Mouse (Mus musculus) macrophage (primary cell): ENCODE measurements around the gene Prrt2. TPM values are rescaled to one million over a fixed set of nuclear protein-coding genes. Genes with fewer than 3 reads are reported as not detected.

Source experiments
- H3K27ac ChIP-seq: fragments of 350-480 bp; formaldehyde crosslinking; 2 replicates; pipeline ENCODE4 v1.9.0; 2021
- H3K36me3 ChIP-seq: fragments of 350-480 bp; formaldehyde crosslinking; 2 replicates; pipeline ENCODE4 v1.9.0; 2021; ENCODE audit errors: inconsistent target
- H3K4me3 ChIP-seq: fragments of 350-480 bp; formaldehyde crosslinking; 2 replicates; pipeline ENCODE4 v1.9.0; 2021; ENCODE audit errors: inconsistent target
- H3K79me2 ChIP-seq: fragments of 350-480 bp; formaldehyde crosslinking; 2 replicates; pipeline ENCODE4 v1.9.0; 2021; ENCODE audit errors: inconsistent target
- WGBS: methylation state at CpG from one replicate; pipeline ENCODE4 v1.1.7; 2026; ENCODE audit warnings: inconsistent platforms; ENCODE audit not compliant: missing documents; 5-methylcytosine and 5-hydroxymethylcytosine counted together
- polyA plus RNA-seq: library from polyadenylated mRNA; stranded (reverse); fragments of 250-400 nt; gene quantifications from 3 replicates; pipeline ENCODE4 v1.2.4, GENCODE M21; 2018; ENCODE audit warnings: inconsistent platforms

Gene Prrt2
- polyA plus RNA-seq, 1 experiment from 2014 or later = not detected

- peaks cover 30% of the 10 kb centered on the region for H3K36me3 ChIP-seq
Measured at GRCm38 (mm10) chr7:127003620-127004019, 17.4 kb downstream of the Prrt2 start.

GRCm38 (mm10) chr7:126999568-126999967 is 21.4 kb downstream of the Prrt2 start:
- 79% methylated on average over 10 of the region's 10 CpGs for WGBS
- Histone ChIP-seq H3K36me3 (peaks cover 67% of the 10 kb centered on the region), H3K4me3 (no peak overlapping the region), H3K27ac (no peak overlapping the region), H3K79me2 (peaks cover 24% of the 10 kb centered on the region)

More at GRCm38 (mm10) chr7:127003620-127004019, 17.4 kb downstream of the Prrt2 start:
- no peak overlapping the region for H3K4me3 ChIP-seq
- no peak overlapping the region for H3K27ac ChIP-seq
- 96% methylated on average over 5 of the region's 5 CpGs for WGBS
- H3K79me2 ChIP-seq = peaks cover 64% of the 10 kb centered on the region

- peaks cover 91% of the 10 kb centered on the region for H3K36me3 ChIP-seq
Measured at GRCm38 (mm10) chr7:126996449-126996848, 24.6 kb downstream of the Prrt2 start.

GRCm38 (mm10) chr7:126988816-126989215 is 32.2 kb downstream of the Prrt2 start:
- Histone ChIP-seq H3K27ac (no peak overlapping the region), H3K4me3 (no peak overlapping the region), H3K79me2 (no peaks in the 10 kb centered on the region), H3K36me3 (peaks cover 69% of the 10 kb centered on the region)
- WGBS = 86% methylated on average over 8 of the region's 8 CpGs

More at GRCm38 (mm10) chr7:126996449-126996848, 24.6 kb downstream of the Prrt2 start:
- H3K4me3 ChIP-seq = no peak overlapping the region
- no peak overlapping the region for H3K27ac ChIP-seq
- H3K79me2 ChIP-seq = no peaks in the 10 kb centered on the region
- WGBS = 89% methylated on average over 4 of the region's 4 CpGs

GRCm38 (mm10) chr7:126986319-126986718 is 34.7 kb downstream of the Prrt2 start:
- Histone ChIP-seq H3K27ac (no peak overlapping the region), H3K36me3 (peaks cover 48% of the 10 kb centered on the region), H3K4me3 (no peak overlapping the region), H3K79me2 (no peaks in the 10 kb centered on the region)
- 76% methylated on average over 7 of the region's 9 CpGs for WGBS

- peaks cover 45% of the 10 kb centered on the region for H3K36me3 ChIP-seq
- WGBS = 90% methylated on average over 10 of the region's 10 CpGs
Measured at GRCm38 (mm10) chr7:126984667-126985444, 36.2 kb downstream of the Prrt2 start.

GRCm38 (mm10) chr7:126983113-126983512 is 37.9 kb downstream of the Prrt2 start:
- Histone ChIP-seq H3K4me3 (no peak overlapping the region), H3K27ac (no peak overlapping the region), H3K79me2 (peaks cover 3% of the 10 kb centered on the region; the same call in 1 of the 2 replicates), H3K36me3 (peaks cover 43% of the 10 kb centered on the region)
- WGBS = 92% methylated on average over 7 of the region's 7 CpGs

More at GRCm38 (mm10) chr7:126984667-126985444, 36.2 kb downstream of the Prrt2 start:
- no peak overlapping the region for H3K4me3 ChIP-seq
- no peak overlapping the region for H3K27ac ChIP-seq
- no peaks in the 10 kb centered on the region for H3K79me2 ChIP-seq

GRCm38 (mm10) chr7:126982054-126982453 is 39.0 kb downstream of the Prrt2 start:
- Histone ChIP-seq H3K36me3 (peaks cover 36% of the 10 kb centered on the region), H3K79me2 (peaks cover 14% of the 10 kb centered on the region), H3K4me3 (no peak overlapping the region), H3K27ac (no peak overlapping the region)
- 93% methylated on average over 3 of the region's 4 CpGs for WGBS

- Histone ChIP-seq H3K27ac (no peak overlapping the region), H3K36me3 (peaks cover 31% of the 10 kb centered on the region), H3K79me2 (peaks cover 18% of the 10 kb centered on the region), H3K4me3 (no peak overlapping the region)
- 95% methylated on average over 2 of the region's 2 CpGs for WGBS
Measured at GRCm38 (mm10) chr7:126981601-126982000, 39.4 kb downstream of the Prrt2 start.

- peaks cover 21% of the 10 kb centered on the region for H3K79me2 ChIP-seq
- no peak overlapping the region for H3K4me3 ChIP-seq
- H3K36me3 ChIP-seq = peaks cover 23% of the 10 kb centered on the region
- H3K27ac ChIP-seq = no peak overlapping the region
- WGBS = 79% methylated on average over 6 of the region's 6 CpGs
Measured at GRCm38 (mm10) chr7:126978841-126979240, 42.2 kb downstream of the Prrt2 start.

- Histone ChIP-seq H3K36me3 (peaks cover 23% of the 10 kb centered on the region), H3K4me3 (peak overlapping the region; percentile 95), H3K79me2 (peaks cover 21% of the 10 kb centered on the region), H3K27ac (peak overlapping the region; percentile 99)
- 9% methylated on average over 11 of the region's 14 CpGs for WGBS
Measured at GRCm38 (mm10) chr7:126976878-126977459, 44.0 kb downstream of the Prrt2 start.

- Histone ChIP-seq H3K4me3 (peak within 1 kb of the TSS; percentile 95), H3K27ac (peak within 1 kb of the TSS; percentile 99), H3K36me3 (peaks cover 23% of the 10 kb centered on the region), H3K79me2 (peaks cover 21% of the 10 kb centered on the region)
- WGBS = under 1% methylated on average over 51 of the region's 55 CpGs
Measured at GRCm38 (mm10) chr7:126975950-126976866, 44.8 kb downstream of the Prrt2 start, which contains the start of gene Cdiptos. TSS of gene Cdiptos (minus strand) at chr7:126976098.

- H3K36me3 ChIP-seq = peaks cover 23% of the 10 kb centered on the region
- H3K79me2 ChIP-seq = peaks cover 21% of the 10 kb centered on the region
- peak within 1 kb of the TSS; percentile 99 for H3K27ac ChIP-seq
- no CpG with 5 or more reads among the region's 1 CpGs for WGBS
- peak within 1 kb of the TSS; percentile 95 for H3K4me3 ChIP-seq
Measured at GRCm38 (mm10) chr7:126975893-126975949, 45.3 kb downstream of the Prrt2 start, which contains the start of gene Cdipt. TSS of gene Cdipt (plus strand) at chr7:126975914.

- peak overlapping the region; percentile 99 for H3K27ac ChIP-seq
- peaks cover 21% of the 10 kb centered on the region for H3K79me2 ChIP-seq
- WGBS = 2% methylated on average over 8 of the region's 8 CpGs
- H3K4me3 ChIP-seq = peak overlapping the region; percentile 95
- peaks cover 23% of the 10 kb centered on the region for H3K36me3 ChIP-seq
Measured at GRCm38 (mm10) chr7:126975493-126975892, 45.5 kb downstream of the Prrt2 start.
